Mouse (Mus musculus): Measurements from ENCODE around the gene Mlph.

The Mlph gene

DNA sequence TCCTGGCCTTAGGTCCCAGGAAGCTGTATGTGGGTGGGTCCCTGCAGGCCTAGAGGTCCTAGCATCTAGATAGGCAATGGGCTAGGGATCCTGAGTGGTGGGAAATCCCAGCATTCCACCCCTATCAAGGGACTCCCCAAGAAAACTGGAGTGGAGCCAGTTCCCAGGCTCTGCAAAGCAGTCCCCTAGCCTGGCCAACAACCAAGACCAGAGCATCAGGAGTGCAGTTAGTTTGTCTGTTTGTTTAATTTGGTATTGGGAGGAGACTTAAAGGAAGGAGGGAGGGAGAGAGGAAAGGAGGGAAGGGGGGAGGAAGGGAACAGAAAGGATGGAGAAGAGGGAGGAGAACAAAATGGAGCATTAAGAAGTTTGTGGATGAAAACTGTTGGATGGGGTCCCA, 5.7 kb upstream of the Mlph start:
- DNase-seq (ENCODE audit: low read depth): no peak

DNA sequence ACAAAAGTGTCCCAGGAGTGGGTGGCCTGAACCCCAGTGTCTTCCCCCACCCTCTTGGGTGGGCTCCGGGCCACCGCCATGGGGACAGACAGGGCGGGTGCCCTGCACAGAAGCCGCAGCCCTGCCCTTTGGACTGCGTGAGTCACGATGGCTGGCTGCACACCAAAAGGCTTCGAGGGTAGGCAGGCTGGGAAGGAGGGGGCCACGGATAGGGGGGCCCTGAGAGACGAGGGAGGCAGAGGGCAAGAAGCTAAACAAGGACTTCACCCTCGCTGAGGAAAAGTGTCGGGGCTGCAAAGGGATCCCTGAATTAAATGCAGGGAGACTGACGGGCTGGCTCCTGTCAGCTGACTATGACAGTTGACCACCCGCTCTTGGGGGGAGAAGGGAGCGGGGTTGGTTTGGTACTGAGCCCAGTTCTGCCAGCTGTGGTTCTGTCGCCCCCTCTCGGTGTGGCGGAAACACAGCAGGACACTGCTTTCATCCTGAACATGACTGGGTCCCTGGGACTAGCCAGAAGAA, 5.2 kb upstream of the Mlph start:
- no peak for DNase-seq (ENCODE audit: low read depth)

DNA sequence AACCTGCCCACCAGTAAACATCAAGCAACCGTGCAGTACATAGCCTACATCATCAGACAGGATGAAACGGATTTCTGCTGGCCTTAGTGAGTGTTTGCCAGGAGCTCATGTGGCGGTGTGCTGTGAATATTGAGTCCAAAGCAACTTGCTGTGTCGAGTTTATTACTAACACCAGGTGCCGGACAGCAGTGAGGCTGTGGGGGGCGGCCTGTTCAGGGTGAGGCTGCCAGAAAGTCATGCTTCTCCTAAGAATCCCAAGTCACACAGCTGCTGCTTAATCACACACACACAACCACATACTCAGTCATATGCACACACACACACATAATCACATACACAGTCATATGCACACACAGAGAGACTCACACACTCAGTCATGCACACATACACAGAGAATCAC, 1.7 kb upstream of the Mlph start:
- DNase-seq (ENCODE audit: low read depth): no peak

DNA sequence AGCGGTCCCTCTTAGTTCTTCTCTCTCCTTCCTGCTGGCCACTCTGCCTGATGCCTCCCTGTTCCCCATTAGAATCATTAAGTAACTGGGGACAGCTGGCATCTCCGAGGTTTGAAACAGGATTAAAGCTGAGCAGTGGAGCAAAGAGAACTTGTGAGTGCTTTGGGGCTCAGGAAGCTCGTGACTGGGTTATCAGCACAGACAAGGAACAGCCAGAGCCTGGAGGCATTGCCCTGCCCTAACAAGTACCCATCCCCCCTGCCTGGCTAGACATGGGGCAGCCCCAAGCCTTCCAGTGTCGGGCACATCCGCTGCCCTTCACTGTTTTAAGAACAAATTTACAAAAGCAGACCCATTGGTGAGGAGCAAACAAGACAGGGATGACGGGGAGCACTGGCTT, 2.6 kb downstream of the Mlph start:
- DNase-seq (ENCODE audit: low read depth): no peak

GRCm38 (mm10) chr1:90921687-90922086, 6.8 kb downstream of the Mlph start:
- no peak for DNase-seq (ENCODE audit: low read depth)

DNA sequence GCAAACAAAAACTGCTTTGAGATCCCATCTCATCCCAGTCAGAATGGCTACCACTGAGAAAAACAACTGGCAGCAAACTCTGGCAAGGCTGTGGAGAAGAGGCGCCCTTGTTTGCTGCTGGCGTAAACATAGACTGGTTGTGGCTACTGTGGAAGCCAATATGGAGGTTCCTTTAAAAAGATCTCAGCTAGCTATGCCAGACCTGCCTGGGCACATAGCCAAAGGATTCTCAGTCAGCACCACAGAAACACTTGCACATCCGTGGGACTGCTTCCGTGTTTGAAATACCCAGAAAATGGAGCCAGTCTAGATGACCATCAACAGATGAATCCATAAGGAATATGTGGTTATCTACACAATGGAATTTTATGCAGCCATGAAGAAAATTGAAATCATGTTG, 11.1 kb downstream of the Mlph start:
- no peak for DNase-seq (ENCODE audit: low read depth)

- DNase-seq (ENCODE audit: low read depth): no peak
These were observed 12.4 kb downstream of the Mlph start for GRCm38 (mm10) chr1:90927308-90927707.

DNA sequence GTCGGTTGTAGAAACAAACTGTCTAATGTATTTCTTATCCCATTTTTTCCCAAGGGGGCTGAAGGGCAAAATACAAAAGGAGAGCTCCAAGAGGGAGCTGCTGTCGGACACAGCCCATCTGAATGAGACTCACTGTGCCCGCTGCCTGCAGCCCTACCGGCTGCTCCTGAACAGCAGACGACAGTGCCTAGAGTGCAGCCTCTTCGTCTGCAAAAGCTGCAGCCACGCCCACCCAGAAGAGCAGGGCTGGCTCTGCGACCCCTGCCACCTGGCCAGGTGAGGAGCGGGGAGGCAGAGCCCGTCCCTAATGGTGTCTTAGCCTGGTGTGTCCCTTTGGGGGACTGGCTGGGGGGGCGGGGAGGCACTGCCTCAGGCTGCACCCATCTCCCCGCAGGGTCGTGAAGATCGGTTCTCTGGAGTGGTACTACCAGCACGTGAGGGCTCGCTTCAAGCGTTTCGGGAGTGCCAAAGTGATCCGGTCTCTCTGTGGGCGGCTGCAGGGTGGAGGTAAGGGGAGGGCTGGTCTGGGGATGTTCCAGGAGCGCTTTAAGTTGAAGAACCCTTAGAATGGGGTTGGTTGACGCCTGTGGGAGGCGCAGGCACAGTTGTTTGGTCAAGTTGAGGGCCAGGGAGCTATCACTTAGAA, 13.2 kb downstream of the Mlph start:
- no peak for DNase-seq (ENCODE audit: low read depth)

GRCm38 (mm10) chr1:90928575-90928934, 13.7 kb downstream of the Mlph start:
- DNase-seq (ENCODE audit: low read depth): peak; percentile 68

DNA sequence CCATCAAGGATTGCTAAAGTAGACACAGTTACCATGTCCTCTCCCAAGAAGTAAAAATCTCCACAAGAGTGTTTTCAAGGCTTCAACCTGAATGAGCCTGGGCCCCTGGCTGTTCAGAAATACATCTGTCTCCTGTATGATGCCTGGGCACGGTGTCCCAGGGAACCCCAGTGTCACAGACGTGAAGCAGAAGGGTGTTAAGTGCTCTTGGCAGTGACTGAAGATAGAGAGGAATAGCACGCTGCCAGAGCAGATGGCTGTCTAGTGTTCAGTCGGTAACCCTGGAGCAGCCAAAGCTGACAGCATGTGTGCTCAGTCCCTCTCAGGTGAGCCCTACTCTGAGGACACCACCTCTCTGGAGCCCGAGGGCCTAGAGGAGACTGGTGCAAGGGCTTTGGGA, 18.1 kb downstream of the Mlph start:
- DNase-seq (ENCODE audit: low read depth): no peak

DNA sequence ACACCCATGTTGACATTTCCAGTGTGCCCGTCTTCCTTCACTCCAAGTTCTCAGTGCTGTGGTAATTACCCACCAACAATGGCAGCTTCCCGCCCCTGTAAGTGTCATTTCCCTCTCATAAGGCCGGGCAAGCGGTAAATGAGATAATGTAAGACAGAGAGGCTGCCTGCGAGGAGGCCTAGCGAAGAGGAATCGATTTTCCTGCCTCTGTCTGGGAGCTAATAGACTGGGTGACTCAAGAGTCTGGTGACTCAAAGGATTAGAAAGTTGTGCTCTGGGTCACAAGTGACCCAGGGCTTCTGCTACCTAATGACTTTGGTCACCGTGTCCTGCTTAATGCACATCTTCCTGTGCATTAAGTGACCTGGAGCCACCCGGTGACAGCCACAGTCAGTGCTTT, 22.1 kb downstream of the Mlph start:
- DNase-seq (ENCODE audit: low read depth): no peak

GRCm38 (mm10) chr1:90939980-90940379, 25.1 kb downstream of the Mlph start:
- DNase-seq (ENCODE audit: low read depth): no peak

GRCm38 (mm10) chr1:90945171-90945570, 30.3 kb downstream of the Mlph start:
- peak; percentile 37 for DNase-seq (ENCODE audit: low read depth)

DNA sequence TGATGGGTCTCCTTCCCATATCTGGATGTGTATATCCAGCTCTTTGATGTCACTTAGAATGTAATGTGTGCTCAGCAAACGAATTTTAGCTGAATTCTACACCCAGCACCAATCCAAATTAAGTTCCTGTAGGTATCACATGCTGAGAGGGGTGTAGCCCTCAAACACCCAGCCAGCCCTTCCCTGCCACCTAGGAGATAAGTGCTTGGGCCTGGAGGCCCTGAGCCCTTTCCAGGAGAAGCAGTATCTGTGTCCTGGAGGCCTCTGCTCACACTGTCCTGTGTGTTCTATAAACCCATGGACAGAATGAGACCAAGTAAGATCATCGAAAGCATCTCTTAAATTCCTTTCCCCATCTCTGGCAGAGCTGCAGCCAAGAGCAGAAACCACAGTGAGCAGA, 32.4 kb downstream of the Mlph start:
- DNase-seq (ENCODE audit: low read depth): no peak

DNA sequence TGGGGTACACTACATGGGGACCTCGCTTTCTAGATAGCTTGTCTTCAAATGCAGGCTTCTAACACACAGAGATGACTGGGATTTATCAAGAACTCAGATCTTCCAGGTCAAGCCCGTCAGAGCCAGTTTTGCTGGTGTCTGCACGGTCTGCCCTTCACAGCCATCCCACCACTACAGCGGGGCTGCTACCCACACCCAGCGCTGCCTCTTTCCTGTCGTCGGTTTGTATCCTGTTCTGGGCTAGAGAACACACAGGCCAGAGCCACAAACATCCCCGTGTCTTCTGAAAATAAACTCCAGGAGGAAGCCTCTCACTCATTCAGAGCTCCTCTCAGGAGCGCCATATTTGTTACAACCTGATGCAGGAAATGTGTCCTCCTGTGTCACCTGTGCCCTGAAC, 34.4 kb downstream of the Mlph start:
- no peak for DNase-seq (ENCODE audit: low read depth)

GRCm38 (mm10) chr1:90951670-90952069, 36.8 kb downstream of the Mlph start:
- DNase-seq (ENCODE audit: low read depth): no peak

DNA sequence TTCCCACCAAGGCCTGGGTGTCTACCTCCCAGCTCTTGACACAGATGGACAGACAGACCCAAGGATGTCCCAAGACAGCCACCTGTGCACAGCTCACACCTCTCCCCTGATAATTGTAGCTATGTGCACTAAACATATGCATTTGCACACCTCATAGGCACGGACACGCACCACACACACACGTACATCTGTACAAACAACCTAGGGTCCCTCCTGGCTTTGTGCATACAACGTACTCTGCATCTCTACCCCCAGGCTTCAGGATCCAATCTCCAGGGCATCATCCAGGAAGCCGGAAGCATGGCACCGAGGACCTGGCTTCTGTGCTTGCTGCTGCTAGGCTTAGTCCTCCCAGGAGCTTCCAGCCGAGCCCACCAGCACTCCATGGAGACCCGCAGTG, 37.9 kb downstream of the Mlph start, which contains the start of gene Prlh:
TSS of gene Prlh (plus strand) at position 301 of the 400 bp plus-strand sequence.
- DNase-seq (ENCODE audit: low read depth): no peak

DNA sequence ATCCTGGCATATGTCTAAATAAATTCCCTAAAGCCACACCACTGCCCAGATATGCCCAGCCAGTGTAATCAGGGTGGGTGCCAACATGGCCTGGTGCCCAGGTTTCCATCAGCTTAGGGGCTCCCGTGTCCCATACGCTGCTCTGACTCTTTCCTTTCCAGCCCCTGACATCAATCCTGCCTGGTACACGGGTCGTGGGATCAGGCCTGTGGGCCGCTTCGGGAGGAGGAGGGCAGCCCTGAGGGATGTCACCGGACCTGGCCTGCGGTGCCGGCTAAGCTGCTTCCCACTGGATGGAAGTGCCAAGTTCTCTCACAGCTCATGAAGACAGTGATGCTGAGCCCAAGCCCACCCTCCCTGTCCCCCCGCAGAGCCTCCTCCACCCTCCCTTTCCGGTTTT, 38.8 kb downstream of the Mlph start:
- DNase-seq (ENCODE audit: low read depth): no peak

DNA sequence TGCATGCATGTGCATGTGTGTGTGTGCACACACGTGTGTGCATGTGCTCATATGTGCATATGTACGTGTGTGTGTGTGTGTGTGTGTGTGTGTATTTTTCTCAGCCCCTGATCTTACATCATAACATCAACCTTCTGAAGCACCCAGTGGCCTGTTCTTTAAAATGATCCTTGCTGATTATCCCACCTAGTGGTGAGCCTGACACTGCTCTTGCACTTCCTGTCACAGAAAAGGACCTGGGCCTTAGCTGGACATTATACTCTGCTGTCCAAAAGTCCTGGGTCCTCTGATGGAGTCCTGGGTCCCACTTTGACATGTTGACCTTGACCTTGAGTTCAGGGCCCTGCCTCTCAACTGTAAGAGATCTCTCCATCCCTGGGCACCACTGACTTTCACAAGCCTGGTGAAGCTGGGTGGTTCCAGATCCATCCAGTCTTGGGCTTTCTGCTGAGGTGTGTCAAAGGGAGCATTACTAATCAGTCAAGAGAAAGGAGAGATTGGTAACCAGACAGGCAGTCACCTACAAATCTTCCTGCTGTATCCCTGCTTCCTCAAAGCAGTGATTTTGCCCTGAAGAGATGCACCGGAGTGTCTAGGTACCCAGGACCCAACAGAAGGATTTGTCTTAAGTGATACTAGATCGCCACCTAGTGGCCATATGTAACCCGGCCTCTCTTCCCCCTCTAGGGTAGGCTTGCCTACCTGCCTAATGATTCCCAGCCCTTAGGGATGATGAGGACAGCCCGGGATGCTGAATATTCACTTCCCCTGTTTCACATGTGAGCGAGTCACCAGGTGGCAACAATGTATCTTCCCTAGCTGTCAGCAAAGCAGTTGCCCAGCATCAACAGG, 41.6 kb downstream of the Mlph start:
- DNase-seq (ENCODE audit: low read depth): peak; percentile 27

DNA sequence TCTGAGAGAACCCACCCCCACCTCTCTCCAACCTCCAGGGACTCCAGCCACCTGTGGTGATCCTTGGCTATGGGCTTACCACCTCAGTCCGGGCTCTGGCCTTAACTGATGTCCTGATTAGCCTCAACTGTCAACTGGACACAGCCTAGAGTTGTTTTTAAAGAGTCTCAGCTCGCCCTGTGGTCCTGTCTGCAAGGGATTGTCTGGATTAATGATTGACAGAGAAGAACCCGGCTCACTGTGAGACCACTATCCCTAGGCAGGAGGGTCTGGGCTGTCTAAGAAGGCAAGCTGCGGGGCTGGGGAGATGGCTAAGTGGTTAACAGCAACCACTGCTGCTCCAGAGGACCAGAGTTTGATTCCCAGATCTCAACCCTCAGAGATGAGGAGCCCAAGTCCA, 47.6 kb downstream of the Mlph start:
- no peak for DNase-seq (ENCODE audit: low read depth)

DNA sequence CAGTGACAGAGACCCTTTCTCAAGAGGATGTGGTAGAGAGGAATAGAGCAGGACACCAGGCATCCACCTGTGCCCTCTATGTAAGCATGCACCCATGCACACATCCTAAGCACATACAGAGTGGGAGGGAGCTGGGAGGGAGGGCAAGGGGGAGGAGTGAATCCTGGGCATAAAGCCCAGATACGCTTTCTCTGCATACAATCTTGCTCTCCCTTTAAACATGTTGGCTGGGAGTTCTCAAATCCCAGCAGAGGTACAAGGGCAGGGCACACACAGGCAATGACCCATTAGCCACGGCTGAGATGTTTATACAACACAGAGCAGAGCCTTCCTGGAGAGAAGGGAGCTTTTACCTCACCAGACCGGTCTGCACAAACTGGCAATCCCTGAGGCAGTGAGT, 48.1 kb downstream of the Mlph start:
- no peak for DNase-seq (ENCODE audit: low read depth)

DNA sequence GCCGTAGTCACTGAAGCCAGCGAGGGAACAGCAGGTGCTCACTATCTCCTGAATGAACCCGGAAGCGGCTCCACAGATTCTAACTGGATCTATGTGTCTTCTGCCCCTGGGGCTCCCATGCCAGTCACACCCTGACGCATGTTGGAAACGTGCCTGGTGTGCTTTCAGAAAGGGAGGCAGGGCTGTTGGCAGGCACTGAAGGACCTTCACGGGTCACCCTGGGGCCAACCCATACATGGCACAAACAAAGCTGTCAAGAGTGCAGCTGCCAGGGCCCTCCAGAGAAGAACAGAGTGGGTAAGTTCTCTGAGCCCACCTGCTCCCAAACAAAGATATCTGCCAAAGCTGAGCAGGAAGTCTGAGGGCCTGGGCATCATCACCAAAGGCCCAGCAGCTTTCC, 52.7 kb downstream of the Mlph start:
- DNase-seq (ENCODE audit: low read depth): no peak

DNA sequence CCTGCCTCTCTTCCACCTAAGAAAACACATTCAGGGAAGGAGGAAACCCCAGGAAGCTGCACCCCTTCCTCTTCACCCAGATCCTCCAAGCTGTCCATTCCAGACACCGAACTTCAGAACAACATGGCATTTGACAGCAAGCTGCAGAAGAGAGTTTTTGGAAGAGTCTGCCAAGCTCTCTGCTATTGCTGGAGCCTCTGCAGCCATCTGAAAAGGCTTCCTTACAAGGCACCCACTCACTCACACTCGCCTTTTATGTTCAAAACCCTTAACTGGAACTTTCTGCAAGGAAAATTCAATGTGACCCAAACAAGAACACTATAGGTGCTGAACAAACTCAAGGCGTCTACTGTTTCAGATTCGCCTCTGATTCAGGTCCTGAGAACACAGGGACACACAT, 53.8 kb downstream of the Mlph start:
- DNase-seq (ENCODE audit: low read depth): no peak

DNA sequence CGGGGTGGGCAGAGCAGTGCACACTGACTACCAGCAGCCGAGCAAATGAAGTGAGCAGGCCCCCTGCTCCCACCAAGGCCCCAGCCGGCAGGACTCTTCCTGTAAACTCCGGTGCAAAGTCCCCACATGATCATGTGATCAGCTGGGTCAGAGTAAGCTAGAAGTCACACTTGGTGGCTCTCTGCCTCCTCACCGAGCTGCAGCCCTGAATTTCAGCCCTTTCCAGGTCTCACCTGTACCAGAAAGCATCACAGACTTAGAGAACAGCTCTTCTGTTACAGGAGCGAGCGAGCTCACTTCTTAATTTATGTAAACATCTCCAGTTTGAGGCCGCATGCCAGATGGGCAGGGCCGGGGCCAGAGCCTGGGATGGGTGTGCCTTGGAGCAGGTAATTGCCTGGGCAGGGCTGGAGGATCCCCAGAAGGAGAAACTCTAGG, 54.5 kb downstream of the Mlph start, which contains the start of gene Rab17:
TSS of gene Rab17 (minus strand) at position 315 of the 438 bp plus-strand sequence.
- DNase-seq (ENCODE audit: low read depth): no peak

All from c-Kit-positive CD71-positive TER-119-negative erythroid progenitor cells, embryonic 14.5 days (primary cell).